Mouse (Mus musculus) liver, adult 2 months (tissue): ENCODE measurements around the gene Agap1.

Source experiments
- CTCF ChIP-seq: fragments of 200-500 bp; IDR thresholded peaks from 2 replicates; pipeline ENCODE4 v1.5.1; 2011; ENCODE audit warnings: low read depth, low read length, control low read depth
- POLR2A ChIP-seq: fragments of 200-500 bp; IDR thresholded peaks from 2 replicates; pipeline ENCODE4 v1.6.1; 2011; ENCODE audit warnings: low read length, control low read depth; ENCODE audit not compliant: insufficient read depth; ENCODE audit errors: extremely low read depth

DNA sequence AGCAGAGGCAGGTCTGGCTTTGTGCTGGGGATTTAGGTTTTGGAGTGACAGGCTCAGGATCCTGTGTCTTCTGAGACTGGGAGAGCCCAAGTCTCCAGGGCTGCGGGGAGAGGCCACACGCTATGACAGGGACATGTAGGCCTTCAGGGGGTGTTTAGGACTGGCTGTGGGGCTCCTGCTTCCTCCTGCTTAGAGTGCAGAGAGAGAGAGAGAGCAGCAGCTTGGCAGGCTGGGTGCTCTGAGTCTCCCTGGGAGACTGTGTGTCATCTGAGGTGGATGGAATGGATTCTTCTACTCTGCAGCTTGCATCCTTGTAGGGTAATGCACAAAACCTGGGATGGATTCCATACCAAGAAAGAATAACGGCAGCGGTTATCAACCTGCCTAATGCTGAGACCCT lies 122.4 kb downstream of the Agap1 start:
- TF ChIP-seq CTCF (no peak), POLR2A (no peak)
